Mouse (Mus musculus): ENCODE data around the gene Nceh1. TPM values are rescaled to one million over a fixed set of nuclear protein-coding genes. Genes with fewer than 3 reads are reported as not detected.
"Not testable (repeated sequence)": the region's sequence is repeated elsewhere in the genome, so short reads cannot be mapped to it uniquely, and the experiment has no call there.

Nceh1 gene
- total RNA-seq, 4 experiments from 2014 or later, result 153 to 311 (median 234) TPM

DNA sequence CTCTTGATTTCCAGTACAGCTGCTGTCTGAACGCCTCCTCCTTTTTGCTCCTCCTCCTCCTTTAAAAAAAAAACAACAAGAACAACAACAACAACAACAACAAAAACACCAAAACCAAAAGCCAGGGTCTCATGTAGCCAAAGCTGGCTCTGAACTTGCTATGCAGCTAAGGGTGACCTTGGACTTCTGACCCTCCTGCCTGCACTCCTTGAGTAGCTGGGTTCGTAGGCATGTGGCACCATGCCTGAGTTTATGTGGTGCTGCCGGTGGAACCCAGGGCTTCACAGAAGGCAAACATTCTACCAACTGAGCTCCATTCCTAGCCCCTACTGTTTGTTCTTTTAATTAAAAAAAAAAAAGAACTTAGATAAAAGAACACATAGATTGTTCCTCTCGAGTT is 50.6 kb downstream of the Nceh1 start:
- DNase-seq, result no peak

DNA sequence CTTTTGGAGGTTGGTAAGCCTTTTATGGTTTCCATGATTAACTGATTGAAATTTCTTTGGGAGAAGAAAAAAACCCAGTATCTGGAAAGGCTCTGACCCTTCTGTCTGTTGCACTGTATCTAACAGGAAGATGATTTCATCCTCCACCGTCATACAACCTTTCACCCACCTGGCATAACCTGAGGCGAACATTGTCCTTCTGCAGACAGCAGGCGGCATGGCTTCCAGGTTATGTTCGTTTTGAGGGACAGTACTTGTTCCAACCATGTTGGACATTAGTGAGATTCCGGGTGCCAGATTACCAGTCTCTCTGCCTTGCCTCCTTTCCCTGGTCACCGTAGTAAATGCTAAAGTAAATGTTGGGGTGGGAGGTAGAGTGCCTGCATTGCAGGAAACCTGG is 51.1 kb downstream of the Nceh1 start:
- DNase-seq, result no peak

DNA sequence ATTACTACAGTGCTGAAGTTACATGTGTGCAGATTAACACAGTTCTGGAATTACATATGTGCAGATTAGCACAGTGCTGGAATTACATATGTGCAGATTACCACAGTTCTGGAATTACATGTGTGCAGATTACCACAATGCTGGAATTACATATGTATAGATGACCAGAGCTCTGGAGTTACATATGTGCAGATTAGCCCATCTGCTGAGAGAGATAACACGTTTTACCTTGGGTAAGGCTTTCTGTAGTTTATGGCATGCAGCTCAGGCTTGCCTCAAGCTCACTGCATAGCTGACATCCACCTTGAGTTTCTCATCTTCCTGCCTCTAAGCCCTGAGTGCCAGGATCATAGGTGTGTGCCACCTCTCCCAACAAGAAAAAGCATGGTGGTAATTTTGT is 52.2 kb downstream of the Nceh1 start:
- no peak for DNase-seq

DNA sequence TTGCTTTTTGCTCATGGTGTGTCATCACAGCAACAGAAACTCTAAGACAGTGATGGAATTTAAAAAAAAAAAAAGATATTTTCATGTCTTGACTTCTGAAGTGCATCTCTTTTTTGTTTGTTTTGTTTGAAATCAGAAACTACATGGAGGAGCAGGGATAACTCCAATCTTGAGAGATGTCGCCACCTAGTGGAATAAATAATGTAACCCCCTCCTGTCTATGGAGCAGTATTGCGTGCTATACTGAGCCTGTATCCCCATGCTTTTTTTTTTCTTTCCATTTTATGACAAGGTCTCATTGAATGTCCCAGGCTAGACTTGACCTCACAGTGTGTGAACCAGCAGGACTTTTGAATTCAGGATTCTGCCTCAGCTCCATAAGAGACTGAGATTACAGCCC is 54.5 kb downstream of the Nceh1 start:
- DNase-seq, result no peak

DNA sequence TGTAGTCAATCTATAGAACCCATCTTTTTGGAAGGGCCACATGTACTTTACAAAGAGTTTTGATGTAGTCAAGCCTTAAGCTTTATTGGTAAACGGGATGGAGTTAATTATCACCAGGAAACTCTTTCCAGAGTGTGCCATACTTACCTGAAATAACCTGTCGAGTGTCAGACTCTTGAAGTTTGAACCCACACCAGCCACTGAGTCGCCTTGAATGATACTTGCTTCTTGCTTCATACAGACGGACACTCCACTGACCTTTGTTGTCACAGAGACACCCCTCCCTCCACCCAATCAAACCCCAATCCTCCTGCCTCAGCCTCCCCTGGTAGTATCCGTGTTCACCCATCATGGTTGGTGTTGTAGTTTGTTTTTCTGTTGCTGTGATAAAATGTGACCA is 55.8 kb downstream of the Nceh1 start:
- DNase-seq, result no peak

DNA sequence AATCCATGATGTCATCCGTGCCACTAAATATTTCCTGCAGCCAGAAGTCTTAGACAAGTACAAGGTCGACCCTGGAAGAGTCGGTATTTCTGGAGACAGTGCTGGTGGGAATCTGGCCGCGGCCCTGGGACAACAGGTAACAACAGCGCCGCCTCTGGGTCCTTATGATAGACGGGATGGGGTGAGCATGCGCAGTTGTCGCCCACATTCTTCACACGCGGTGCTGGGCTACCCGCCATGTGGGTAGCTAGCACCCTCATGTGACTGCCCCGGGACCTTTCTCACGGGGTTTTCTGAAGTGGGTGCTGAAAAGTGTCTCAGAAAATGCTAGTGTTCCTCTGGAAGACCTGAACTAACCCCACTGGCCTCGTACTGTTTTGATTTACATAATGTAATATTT is 56.8 kb downstream of the Nceh1 start:
- DNase-seq, result peak; percentile 53

DNA sequence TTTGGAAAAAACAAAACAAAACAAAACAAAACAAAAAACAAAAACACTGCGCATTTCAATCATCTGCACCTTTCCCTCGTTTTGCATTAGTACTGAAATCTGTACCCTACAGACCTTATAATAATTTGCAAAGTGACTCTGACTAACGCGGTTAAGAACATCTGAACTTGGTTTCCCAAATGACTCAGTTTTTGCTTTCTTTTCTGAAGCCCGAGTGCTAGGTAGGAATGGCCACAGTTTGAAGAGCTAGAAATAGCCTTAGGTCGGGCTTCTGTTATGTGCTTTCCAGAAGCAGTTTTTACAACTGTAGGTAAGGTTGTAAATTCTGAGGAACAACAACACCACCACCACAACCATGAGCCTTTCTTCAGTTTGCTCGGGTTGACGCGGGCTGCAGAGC is 59.1 kb downstream of the Nceh1 start:
- no peak for DNase-seq

DNA sequence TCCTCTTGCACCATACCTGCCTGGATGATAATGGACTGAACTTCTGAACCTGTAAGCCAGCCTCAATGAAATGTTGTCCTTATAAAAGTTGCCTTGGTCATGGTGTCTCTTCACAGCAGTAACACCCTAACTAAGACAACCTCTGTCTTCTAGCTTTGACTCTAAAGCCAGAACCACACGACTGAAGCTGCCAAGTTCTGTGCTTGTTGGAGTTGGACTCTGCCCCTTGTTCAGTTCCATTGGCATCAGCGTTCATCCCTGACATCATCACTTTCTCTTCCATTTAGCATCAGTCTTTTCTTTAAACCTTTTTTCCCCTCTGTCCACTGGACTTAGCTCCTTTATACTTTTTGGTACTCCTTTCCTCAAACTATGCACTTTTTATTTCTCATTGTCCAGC is 63.4 kb downstream of the Nceh1 start:
- DNase-seq, result no peak

DNA sequence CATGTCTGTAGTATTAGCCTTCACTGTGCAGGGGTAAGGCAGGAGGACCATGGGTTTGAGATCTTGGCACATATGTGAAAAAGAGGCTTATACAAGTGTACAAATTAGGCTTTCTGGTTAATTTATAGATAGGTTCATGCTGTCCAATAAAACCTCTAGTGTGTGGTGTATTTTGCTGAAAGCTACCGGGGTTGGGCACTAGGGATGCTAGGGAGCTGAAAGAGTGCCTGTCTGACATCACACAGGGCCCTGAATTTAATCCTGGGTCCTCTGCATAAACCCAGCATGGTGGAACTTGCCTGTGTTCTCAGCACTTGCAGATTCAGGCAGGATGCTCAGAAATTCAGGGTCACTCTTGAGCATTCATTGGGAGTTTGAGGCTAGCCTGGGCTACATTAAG is 65.0 kb downstream of the Nceh1 start:
- DNase-seq, result no peak

DNA sequence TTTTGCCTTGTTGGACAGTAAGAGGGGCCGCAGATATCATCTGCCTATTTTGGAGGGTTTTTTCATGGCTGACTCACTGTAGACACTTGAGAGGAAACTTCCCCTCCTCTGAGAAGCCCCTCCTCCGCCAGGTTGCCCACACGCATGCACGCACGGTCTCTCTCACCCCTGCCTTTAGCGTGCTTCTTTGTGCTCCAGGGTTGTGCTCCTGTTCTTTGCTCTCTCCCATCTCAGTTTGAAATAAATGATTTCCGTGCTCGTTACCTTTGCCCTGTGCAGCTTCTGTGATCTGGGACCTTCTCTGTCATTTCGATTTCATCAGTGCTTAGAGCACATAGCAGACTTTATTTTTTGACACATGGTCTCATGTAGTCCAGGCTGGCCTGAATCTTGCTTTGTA is 66.3 kb downstream of the Nceh1 start:
- no peak for DNase-seq

DNA sequence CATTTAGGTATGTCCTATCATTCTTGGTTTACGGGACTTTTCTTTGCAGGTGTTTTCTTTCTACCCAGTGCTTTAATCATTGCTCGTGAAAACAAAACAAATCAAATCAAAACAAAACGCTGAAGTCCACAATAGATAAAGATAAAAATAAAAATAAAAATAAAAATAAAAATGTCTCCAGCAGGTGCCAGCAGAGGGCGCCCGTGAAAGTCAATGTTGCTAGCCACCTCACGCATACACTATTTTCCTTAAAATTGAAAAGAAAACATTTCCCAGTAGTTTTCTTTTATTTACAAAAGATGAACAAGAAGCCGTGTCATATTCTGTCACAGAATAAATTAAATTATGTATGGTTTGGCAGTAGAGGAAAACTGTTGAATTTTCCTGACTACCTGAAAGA is 68.2 kb downstream of the Nceh1 start:
- no peak for DNase-seq

DNA sequence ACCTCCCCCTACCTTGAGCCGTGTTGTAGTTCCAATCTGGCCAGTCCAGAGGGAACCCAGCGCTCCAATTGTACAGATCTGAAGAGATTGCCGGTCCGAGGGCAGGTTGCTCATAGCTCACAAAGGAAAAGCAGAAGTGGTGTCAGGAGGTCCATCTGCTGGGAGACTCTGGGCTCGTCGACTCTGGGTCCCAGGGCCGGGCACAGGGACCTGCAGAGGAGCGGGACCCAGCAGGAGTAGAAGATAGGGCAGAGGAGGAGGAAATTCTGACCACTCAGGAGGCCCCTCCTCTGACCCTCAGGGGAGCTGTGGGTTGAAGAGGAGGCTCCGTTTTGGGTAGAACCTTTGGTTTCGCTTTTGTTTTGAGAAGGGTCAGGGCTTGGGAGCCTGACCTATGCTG is 75.7 kb downstream of the Nceh1 start:
- DNase-seq, result no peak

DNA sequence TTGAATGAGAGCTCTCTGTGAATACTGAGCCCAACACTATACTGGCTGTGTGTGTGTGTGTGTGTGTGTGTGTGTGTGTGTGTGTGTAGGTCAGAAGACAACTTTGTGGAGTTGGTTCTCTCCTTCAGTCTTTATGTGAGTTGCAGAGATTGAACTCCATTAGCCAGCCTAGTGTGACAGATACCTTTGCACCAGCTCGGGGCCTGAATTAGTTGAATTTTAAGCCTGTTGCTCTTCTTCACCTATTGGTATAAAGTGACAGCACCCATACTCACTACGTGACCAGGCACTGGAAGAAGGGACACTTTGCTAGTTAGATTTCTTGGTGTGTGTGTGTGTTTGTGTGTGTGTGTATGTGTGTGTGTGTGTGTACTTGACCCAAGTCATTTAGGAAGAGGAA is 77.6 kb downstream of the Nceh1 start:
- DNase-seq, result no peak

DNA sequence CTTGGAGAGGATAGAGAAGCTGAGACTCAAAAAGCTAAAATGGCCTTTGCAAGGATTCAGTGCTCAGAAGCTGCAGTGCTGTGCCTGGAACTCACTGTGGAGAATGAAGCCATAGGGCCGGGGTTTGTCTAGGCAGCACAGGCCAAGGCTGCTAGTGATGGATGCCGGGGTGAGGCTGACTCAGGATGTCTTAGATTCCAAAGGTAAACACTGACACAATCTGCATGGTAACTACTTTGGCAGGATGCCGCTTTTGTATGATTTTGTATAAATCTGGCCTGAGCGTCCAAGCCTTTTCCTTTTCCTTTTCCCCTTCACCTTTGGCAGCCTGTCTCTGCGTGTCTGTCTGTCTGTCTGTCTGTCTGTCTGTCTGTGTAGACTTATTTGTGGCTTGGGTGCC is 84.6 kb downstream of the Nceh1 start:
- no peak for DNase-seq

DNA sequence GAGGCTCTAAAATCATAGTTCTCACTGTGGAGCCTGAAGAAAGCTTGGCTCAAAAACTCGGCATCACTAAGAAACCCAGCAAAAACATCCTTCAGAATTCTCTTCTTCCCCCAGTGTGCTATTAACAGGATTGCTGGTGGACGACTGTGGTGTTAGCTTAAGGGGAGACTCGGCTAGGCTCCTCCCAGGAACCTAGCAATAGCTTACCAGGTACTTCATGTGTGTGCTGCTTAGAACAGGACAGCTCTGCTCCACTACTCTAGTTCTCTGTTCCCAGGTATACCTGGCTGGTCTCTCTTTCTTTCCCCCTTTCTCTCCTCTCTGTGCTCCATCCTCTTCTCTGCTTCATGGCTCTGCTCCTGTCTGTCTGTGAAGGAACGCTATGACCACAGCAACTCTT is 85.1 kb downstream of the Nceh1 start:
- DNase-seq, result no peak

DNA sequence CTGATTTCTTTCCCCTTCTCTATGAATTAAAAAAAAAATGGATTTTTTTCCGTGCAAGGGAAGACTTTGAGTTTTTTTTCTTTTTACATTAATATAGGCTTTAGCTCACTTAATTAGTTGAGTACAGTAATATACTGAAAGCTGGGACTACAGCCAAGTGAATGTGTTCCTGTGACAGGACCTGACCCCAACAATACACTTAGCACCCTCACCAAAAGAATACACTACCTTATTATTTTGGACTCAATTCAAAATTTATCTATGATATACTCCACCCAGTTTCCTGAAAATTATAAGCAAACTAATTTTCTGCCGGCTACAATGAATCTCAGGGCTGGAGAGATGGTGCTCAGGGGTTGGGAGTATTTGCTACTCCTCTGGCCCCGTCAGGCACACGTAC is 86.4 kb downstream of the Nceh1 start:
- no peak for DNase-seq

DNA sequence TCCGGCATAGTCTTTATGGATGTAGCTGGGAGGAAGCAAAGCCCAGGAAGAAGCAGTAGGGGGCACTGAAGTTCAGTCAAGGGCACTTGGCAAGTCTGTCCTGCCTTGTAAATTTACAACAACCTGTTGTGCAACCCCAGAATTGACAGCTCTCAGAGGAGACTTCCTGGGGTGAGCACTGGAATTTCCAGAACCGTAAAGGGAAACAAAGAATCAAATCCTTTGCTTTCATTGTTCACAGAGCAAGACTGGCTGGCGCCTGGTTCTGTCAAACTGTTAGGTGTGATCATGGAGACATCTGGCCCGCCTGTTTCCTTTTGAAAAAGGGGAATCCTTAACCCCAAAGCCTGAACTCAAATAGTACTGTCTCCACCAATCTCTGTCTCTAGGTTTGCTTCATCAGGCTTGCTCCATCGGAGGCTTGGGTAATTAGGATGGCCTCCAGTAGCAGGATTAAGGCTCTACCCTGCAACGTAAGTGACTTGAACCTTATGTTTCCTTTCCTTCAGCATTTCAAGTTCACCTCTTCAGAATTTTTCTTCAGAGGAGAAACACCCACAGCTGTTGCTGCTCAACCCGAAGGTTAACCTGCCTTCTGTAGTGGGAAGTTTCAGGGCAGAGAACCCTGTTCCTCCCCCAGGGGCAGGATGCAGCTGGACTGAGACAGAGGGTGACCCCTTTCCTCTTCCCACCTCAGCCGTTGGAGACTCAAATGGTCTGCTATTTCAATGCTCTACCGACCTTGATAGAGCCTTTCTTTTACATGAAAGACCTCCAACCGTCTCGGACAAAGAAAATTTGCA is 87.6 kb downstream of the Nceh1 start:
- DNase-seq, result peak; percentile 66

DNA sequence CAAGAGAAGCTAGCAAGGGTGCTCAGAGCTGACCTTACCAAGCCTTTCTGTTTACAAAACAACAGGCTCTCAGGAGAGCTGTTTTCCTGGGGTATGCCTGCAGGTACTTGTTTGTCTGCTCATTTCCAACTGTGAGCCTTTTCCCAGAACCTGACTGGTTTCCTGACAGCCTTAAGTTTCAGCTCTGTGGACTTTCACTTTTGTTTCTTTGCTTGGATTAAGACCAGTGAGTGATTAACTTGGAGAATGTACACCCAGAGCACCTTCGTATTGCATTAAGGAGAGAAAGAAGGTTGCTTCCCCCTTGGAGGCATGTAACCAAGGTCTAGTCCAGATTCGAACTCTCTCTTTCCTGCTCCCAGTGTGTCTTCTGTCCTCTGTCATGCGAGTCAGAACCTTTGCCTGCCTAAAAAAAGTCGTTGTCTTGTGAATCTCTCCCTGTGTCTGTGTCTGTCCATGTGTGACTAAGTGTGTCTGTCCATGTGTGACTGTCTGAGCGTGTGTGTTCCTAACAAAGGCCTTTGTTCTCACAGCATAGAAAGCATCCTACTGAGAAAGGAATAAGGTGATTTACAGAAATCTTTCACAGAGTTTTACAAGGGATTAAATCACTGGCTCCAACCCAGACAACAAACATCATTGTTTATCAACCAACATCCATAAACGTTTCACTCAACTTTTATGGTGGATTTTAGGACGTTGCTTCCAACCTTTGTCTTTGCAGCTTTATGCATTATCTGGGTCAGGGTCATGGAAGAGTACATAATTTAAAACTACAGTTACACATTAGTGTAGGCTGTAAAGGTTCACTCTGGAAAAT is 90.4 kb downstream of the Nceh1 start:
- DNase-seq, result no peak

DNA sequence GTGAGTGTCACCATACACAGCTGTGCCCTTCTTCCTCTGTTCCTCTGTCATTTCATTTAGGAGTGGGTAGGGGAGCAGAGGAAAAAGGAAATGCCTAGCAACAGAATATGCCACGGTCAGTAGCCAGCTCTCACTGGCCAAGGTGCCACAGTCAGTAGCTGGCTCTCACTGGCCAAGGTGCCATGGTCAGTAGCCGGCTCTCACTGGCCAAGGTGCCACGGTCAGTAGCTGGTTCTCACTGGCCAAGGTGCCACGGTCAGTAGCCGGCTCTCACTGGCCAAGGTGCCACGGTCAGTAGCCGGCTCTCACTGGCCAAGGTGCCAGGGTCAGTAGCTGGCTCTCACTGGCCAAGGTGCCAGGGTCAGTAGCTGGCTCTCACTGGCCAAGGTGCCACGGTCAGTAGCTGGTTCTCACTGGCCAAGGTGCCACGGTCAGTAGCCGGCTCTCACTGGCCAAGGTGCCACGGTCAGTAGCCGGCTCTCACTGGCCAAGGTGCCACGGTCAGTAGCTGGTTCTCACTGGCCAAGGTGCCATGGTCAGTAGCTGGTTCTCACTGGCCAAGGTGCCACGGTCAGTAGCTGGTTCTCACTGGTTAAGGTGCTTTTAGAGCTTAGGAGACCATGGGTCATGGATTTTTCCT is 96.6 kb downstream of the Nceh1 start:
- not testable (repeated sequence) for DNase-seq

DNA sequence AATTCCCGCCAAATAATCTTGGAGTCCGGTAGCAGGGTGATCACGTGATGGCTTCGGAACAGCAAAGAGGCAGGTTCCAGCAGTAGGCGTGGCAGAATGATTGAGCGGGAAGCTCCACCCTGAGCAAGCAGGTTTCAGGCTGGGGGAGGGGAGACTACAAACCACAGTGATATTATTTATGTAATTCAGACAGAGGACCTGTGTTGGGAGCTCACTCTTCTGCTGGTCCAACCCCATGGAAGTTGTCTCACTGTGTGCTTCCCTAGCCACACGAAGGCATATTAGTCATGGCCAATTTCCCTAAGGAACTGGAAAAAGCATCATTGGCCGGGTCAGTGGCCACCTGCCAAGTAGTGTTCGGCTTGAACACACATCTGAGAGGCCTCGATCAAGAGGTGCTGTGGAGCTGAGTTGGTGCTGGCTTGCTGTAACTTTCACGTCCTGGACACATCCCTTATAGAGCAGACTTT is 97.5 kb downstream of the Nceh1 start:
- DNase-seq, result peak; percentile 39

DNA sequence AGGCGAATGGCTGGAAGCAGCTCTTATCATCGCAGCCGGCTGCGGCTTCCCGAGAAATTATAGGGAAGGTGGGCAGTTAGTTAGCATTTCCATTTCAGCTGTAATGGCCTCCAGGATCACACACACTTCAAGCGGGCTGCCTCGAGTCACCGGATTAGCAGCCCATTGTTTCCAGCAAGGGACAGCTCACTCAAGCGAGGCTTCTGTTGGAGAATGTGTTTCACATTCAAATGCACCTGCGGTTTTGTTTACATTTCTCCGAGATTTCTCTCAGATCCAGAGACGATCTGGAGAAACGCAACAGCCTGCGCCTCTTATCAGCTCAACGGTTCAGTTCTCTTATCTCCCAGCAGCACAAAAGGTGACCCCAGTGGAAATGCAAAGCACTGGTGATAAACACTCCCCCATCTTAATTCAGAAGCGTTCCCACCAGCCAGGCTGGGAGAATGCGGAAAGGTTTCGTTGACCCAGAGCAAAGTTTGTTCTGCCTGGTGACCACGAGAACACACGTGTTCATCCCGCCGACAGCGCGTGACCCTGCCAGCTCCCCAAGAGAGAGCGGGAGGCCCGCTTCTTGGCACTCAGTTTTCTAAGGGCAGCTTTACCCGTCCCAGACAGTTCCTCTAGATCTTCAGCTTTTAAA is 100.4 kb downstream of the Nceh1 start:
- peak; percentile 33 for DNase-seq

DNA sequence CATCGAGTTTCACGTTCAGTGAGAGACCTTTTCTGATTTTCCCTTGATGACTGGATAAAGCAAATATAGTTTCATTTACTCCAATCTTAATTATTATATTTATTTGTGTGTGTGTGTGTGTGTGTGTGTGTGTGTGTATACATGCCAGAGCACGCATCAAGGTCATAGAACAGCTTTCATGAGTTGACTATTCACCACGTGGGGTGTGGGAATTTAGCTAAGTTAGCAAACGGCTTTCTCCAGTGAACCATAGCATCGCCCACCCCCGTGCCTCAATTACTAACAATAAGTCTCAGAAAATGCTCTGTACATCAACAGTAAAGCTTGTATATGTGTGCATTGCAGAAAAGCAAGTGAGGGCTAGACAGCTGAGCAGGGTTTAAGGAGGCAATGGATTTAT is 101.0 kb downstream of the Nceh1 start:
- no peak for DNase-seq

DNA sequence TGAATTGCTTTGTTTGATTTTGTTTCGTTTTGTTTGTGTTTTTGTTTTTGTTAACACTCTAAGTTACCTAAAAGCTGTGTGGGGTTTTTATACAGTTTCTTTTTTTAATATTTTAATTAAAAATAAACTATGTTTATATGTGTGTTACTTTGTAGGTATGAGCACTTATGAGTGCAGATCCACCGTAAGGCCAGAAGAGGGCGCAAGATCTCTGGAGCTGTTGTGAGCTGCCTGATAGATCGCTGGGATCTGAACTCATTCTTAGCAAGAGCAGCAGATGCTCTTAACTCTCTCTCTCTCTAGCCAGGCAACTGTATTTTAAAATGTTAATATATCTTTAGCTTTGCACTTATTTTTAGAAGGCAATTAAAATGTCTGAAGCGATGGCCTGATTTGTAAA is 101.5 kb downstream of the Nceh1 start:
- no peak for DNase-seq

All from adrenal gland, adult 8-10 months (tissue).